Mouse (Mus musculus): ENCODE measurements around the gene Fam19a1. TPM values are rescaled to one million over a fixed set of nuclear protein-coding genes. Genes with fewer than 3 reads are reported as not detected.

The Fam19a1 gene
- polyA plus RNA-seq, 1 experiment from 2014 or later = 1.1 TPM

GRCm38 (mm10) chr6:96266456-96266855 lies 153.5 kb downstream of the Fam19a1 start:
- WGBS = 71% methylated on average over 4 of the region's 4 CpGs
- H3K4me2 ChIP-seq (replicated peaks; ENCODE audit: low read depth) = no peak overlapping the region
- H3K4me1 ChIP-seq (replicated peaks; ENCODE audit: control insufficient read depth, insufficient read depth) = no peaks in the 10 kb centered on the region
- no peaks in the 10 kb centered on the region for H3K36me3 ChIP-seq (ENCODE audit: control insufficient read depth, insufficient read depth, low read length)
- DNase-seq (ENCODE audit: low spot score) (no peak), ATAC-seq (ENCODE audit: low FRiP score, low TSS enrichment) (no peak)
- no peak overlapping the region for H3K27ac ChIP-seq (replicated peaks)
- H3K27me3 ChIP-seq (ENCODE audit: control insufficient read depth, insufficient read depth, low read length) = no peaks in the 10 kb centered on the region
- H3K4me3 ChIP-seq (ENCODE audit: low read depth, low read length) = no peak overlapping the region
- no peak for TF ChIP-seq EP300 (optimal IDR thresholded peaks at IDR 0.05)
- TF ChIP-seq CTCF (IDR thresholded peaks at IDR 0.05; ENCODE audit: low read depth) = no peak
- no peak overlapping the region for H3K9ac ChIP-seq (ENCODE audit: low read length)
- H3K9me3 ChIP-seq (ENCODE audit: control insufficient read depth, low read length) = no peaks in the 10 kb centered on the region

- TF ChIP-seq CTCF (IDR thresholded peaks at IDR 0.05; ENCODE audit: low read depth) (no peak), EP300 (optimal IDR thresholded peaks at IDR 0.05) (no peak)
Measured at GRCm38 (mm10) chr6:96268788-96269187, 155.8 kb downstream of the Fam19a1 start.

GRCm38 (mm10) chr6:96270436-96270835 lies 157.5 kb downstream of the Fam19a1 start:
- no peak overlapping the region for H3K27ac ChIP-seq (replicated peaks)
- no peak overlapping the region for H3K9ac ChIP-seq (ENCODE audit: low read length)
- H3K36me3 ChIP-seq (ENCODE audit: control insufficient read depth, insufficient read depth, low read length) = no peaks in the 10 kb centered on the region
- no peaks in the 10 kb centered on the region for H3K27me3 ChIP-seq (ENCODE audit: control insufficient read depth, insufficient read depth, low read length)
- H3K9me3 ChIP-seq (ENCODE audit: control insufficient read depth, low read length) = no peaks in the 10 kb centered on the region
- no peak overlapping the region for H3K4me3 ChIP-seq (ENCODE audit: low read depth, low read length)
- ATAC-seq (ENCODE audit: low FRiP score, low TSS enrichment) = no peak
- no peak for DNase-seq (ENCODE audit: low spot score)
- no peak overlapping the region for H3K4me2 ChIP-seq (replicated peaks; ENCODE audit: low read depth)
- 88% methylated on average over 5 of the region's 5 CpGs for WGBS
- TF ChIP-seq CTCF (IDR thresholded peaks at IDR 0.05; ENCODE audit: low read depth) (no peak), EP300 (optimal IDR thresholded peaks at IDR 0.05) (no peak)
- no peaks in the 10 kb centered on the region for H3K4me1 ChIP-seq (replicated peaks; ENCODE audit: control insufficient read depth, insufficient read depth)

More at GRCm38 (mm10) chr6:96268788-96269187, 155.8 kb downstream of the Fam19a1 start:
- H3K4me2 ChIP-seq (replicated peaks; ENCODE audit: low read depth) = no peak overlapping the region
- no peaks in the 10 kb centered on the region for H3K9me3 ChIP-seq (ENCODE audit: control insufficient read depth, low read length)
- no peak overlapping the region for H3K27ac ChIP-seq (replicated peaks)
- no peaks in the 10 kb centered on the region for H3K27me3 ChIP-seq (ENCODE audit: control insufficient read depth, insufficient read depth, low read length)
- H3K4me3 ChIP-seq (ENCODE audit: low read depth, low read length) = no peak overlapping the region
- no peak overlapping the region for H3K9ac ChIP-seq (ENCODE audit: low read length)
- no peak for DNase-seq (ENCODE audit: low spot score)
- no peaks in the 10 kb centered on the region for H3K4me1 ChIP-seq (replicated peaks; ENCODE audit: control insufficient read depth, insufficient read depth)
- no peaks in the 10 kb centered on the region for H3K36me3 ChIP-seq (ENCODE audit: control insufficient read depth, insufficient read depth, low read length)
- ATAC-seq (ENCODE audit: low FRiP score, low TSS enrichment) = no peak

GRCm38 (mm10) chr6:96283731-96284130 lies 170.8 kb downstream of the Fam19a1 start:
- Histone ChIP-seq H3K27ac (replicated peaks) (no peak overlapping the region), H3K4me1 (replicated peaks; ENCODE audit: control insufficient read depth, insufficient read depth) (no peaks in the 10 kb centered on the region), H3K4me2 (replicated peaks; ENCODE audit: low read depth) (no peak overlapping the region), H3K9me3 (ENCODE audit: control insufficient read depth, low read length) (no peaks in the 10 kb centered on the region), H3K36me3 (ENCODE audit: control insufficient read depth, insufficient read depth, low read length) (no peaks in the 10 kb centered on the region), H3K9ac (ENCODE audit: low read length) (no peak overlapping the region), H3K27me3 (ENCODE audit: control insufficient read depth, insufficient read depth, low read length) (no peaks in the 10 kb centered on the region), H3K4me3 (ENCODE audit: low read depth, low read length) (no peak overlapping the region)
- DNase-seq (ENCODE audit: low spot score) = no peak
- WGBS = 81% methylated on average over 4 of the region's 4 CpGs
- TF ChIP-seq EP300 (optimal IDR thresholded peaks at IDR 0.05) (no peak), CTCF (IDR thresholded peaks at IDR 0.05; ENCODE audit: low read depth) (no peak)
- ATAC-seq (ENCODE audit: low FRiP score, low TSS enrichment) = no peak

- Histone ChIP-seq H3K4me2 (replicated peaks; ENCODE audit: low read depth) (no peak overlapping the region), H3K9ac (ENCODE audit: low read length) (no peak overlapping the region), H3K27ac (replicated peaks) (no peak overlapping the region), H3K4me3 (ENCODE audit: low read depth, low read length) (no peak overlapping the region), H3K9me3 (ENCODE audit: control insufficient read depth, low read length) (no peaks in the 10 kb centered on the region), H3K36me3 (ENCODE audit: control insufficient read depth, insufficient read depth, low read length) (no peaks in the 10 kb centered on the region), H3K4me1 (replicated peaks; ENCODE audit: control insufficient read depth, insufficient read depth) (no peaks in the 10 kb centered on the region), H3K27me3 (ENCODE audit: control insufficient read depth, insufficient read depth, low read length) (no peaks in the 10 kb centered on the region)
- WGBS = 74% methylated on average over 4 of the region's 4 CpGs
- ATAC-seq (ENCODE audit: low FRiP score, low TSS enrichment) (no peak), DNase-seq (ENCODE audit: low spot score) (no peak)
- no peak for TF ChIP-seq CTCF (IDR thresholded peaks at IDR 0.05; ENCODE audit: low read depth)
- TF ChIP-seq EP300 (optimal IDR thresholded peaks at IDR 0.05) = no peak
Measured at GRCm38 (mm10) chr6:96284590-96284989, 171.6 kb downstream of the Fam19a1 start.

- H3K9me3 ChIP-seq (ENCODE audit: control insufficient read depth, low read length) = no peaks in the 10 kb centered on the region
- no peak overlapping the region for H3K27ac ChIP-seq (replicated peaks)
- WGBS = 62% methylated on average over 4 of the region's 4 CpGs
- TF ChIP-seq CTCF (IDR thresholded peaks at IDR 0.05; ENCODE audit: low read depth) = no peak
- no peak for TF ChIP-seq EP300 (optimal IDR thresholded peaks at IDR 0.05)
- no peaks in the 10 kb centered on the region for H3K36me3 ChIP-seq (ENCODE audit: control insufficient read depth, insufficient read depth, low read length)
- DNase-seq (ENCODE audit: low spot score) (no peak), ATAC-seq (ENCODE audit: low FRiP score, low TSS enrichment) (no peak)
- no peaks in the 10 kb centered on the region for H3K4me1 ChIP-seq (replicated peaks; ENCODE audit: control insufficient read depth, insufficient read depth)
- H3K9ac ChIP-seq (ENCODE audit: low read length) = no peak overlapping the region
- H3K27me3 ChIP-seq (ENCODE audit: control insufficient read depth, insufficient read depth, low read length) = no peaks in the 10 kb centered on the region
- H3K4me3 ChIP-seq (ENCODE audit: low read depth, low read length) = no peak overlapping the region
- H3K4me2 ChIP-seq (replicated peaks; ENCODE audit: low read depth) = no peak overlapping the region
Measured at GRCm38 (mm10) chr6:96286276-96286675, 173.3 kb downstream of the Fam19a1 start.
